Mouse (Mus musculus): Measurements from ENCODE around the gene Srsf3. TPM values are rescaled to one million over a fixed set of nuclear protein-coding genes. Genes with fewer than 3 reads are reported as not detected.
"Not testable (repeated sequence)": the region's sequence is repeated elsewhere in the genome, so short reads cannot be mapped to it uniquely, and the experiment has no call there.

The Srsf3 gene
- 954 and 1,077 TPM in 2 replicates for total RNA-seq (2017)

- ATAC-seq (replicated peaks; ENCODE audit: low read depth, poor library complexity, severe bottlenecking): peak; percentile 89
These were observed at the start of gene Srsf3 for GRCm38 (mm10) chr17:29032274-29033069. Gene Srsf3, plus strand, starts transcription at chr17:29032628.

GRCm38 (mm10) chr17:28984724-28985420, 47.6 kb upstream of the Srsf3 start:
- ATAC-seq (replicated peaks; ENCODE audit: low read depth, poor library complexity, severe bottlenecking): no peak

GRCm38 (mm10) chr17:28986833-28987232, 45.6 kb upstream of the Srsf3 start:
- ATAC-seq (replicated peaks; ENCODE audit: low read depth, poor library complexity, severe bottlenecking): no peak

- peak; percentile 71 for ATAC-seq (replicated peaks; ENCODE audit: low read depth, poor library complexity, severe bottlenecking)
These were observed 44.7 kb upstream of the Srsf3 start for GRCm38 (mm10) chr17:28987713-28988112.

- ATAC-seq (replicated peaks; ENCODE audit: low read depth, poor library complexity, severe bottlenecking): no peak
These were observed 44.1 kb upstream of the Srsf3 start for GRCm38 (mm10) chr17:28988291-28988690.

- ATAC-seq (replicated peaks; ENCODE audit: low read depth, poor library complexity, severe bottlenecking): no peak
These were observed 43.4 kb upstream of the Srsf3 start for GRCm38 (mm10) chr17:28988996-28989395.

- ATAC-seq (replicated peaks; ENCODE audit: low read depth, poor library complexity, severe bottlenecking): no peak
These were observed 42.4 kb upstream of the Srsf3 start for GRCm38 (mm10) chr17:28990060-28990459.

- 0 out of 2 replicates have a peak, but pooled peaks have one; percentile 36 for ATAC-seq (replicated peaks; ENCODE audit: low read depth, poor library complexity, severe bottlenecking)
These were observed 41.1 kb upstream of the Srsf3 start for GRCm38 (mm10) chr17:28991286-28991685.

GRCm38 (mm10) chr17:28992105-28992504, 40.3 kb upstream of the Srsf3 start:
- no peak for ATAC-seq (replicated peaks; ENCODE audit: low read depth, poor library complexity, severe bottlenecking)

- ATAC-seq (replicated peaks; ENCODE audit: low read depth, poor library complexity, severe bottlenecking): not testable (repeated sequence)
These were observed 39.4 kb upstream of the Srsf3 start for GRCm38 (mm10) chr17:28993004-28993403.

GRCm38 (mm10) chr17:28994615-28995014, 37.8 kb upstream of the Srsf3 start:
- ATAC-seq (replicated peaks; ENCODE audit: low read depth, poor library complexity, severe bottlenecking): no peak

- ATAC-seq (replicated peaks; ENCODE audit: low read depth, poor library complexity, severe bottlenecking): no peak
These were observed 32.0 kb upstream of the Srsf3 start for GRCm38 (mm10) chr17:29000465-29000864.

- no peak for ATAC-seq (replicated peaks; ENCODE audit: low read depth, poor library complexity, severe bottlenecking)
These were observed 28.7 kb upstream of the Srsf3 start for GRCm38 (mm10) chr17:29003740-29004139.

- no peak for ATAC-seq (replicated peaks; ENCODE audit: low read depth, poor library complexity, severe bottlenecking)
These were observed 27.4 kb upstream of the Srsf3 start for GRCm38 (mm10) chr17:29005002-29005401.

GRCm38 (mm10) chr17:29006812-29007211, 25.6 kb upstream of the Srsf3 start:
- no peak for ATAC-seq (replicated peaks; ENCODE audit: low read depth, poor library complexity, severe bottlenecking)

GRCm38 (mm10) chr17:29007243-29007640, 25.2 kb upstream of the Srsf3 start:
- peak; percentile 7; the same call in 1 of the 2 replicates for ATAC-seq (replicated peaks; ENCODE audit: low read depth, poor library complexity, severe bottlenecking)

GRCm38 (mm10) chr17:29007641-29008325, 24.6 kb upstream of the Srsf3 start, which contains the start of gene Stk38:
Gene Stk38, minus strand, starts transcription at chr17:29007995.
- ATAC-seq (replicated peaks; ENCODE audit: low read depth, poor library complexity, severe bottlenecking): peak; percentile 75

- ATAC-seq (replicated peaks; ENCODE audit: low read depth, poor library complexity, severe bottlenecking): no peak
These were observed 24.1 kb upstream of the Srsf3 start for GRCm38 (mm10) chr17:29008326-29008650.

GRCm38 (mm10) chr17:29009181-29009580, 23.2 kb upstream of the Srsf3 start:
- peak; percentile 13; the same call in 1 of the 2 replicates for ATAC-seq (replicated peaks; ENCODE audit: low read depth, poor library complexity, severe bottlenecking)

GRCm38 (mm10) chr17:29014235-29014634, 18.2 kb upstream of the Srsf3 start:
- no peak for ATAC-seq (replicated peaks; ENCODE audit: low read depth, poor library complexity, severe bottlenecking)

GRCm38 (mm10) chr17:29015638-29016037, 16.8 kb upstream of the Srsf3 start:
- ATAC-seq (replicated peaks; ENCODE audit: low read depth, poor library complexity, severe bottlenecking): peak; percentile 68; the same call in 1 of the 2 replicates
